ENCODE assay signal across 10 mouse cellular contexts in genomic region chr10:111476301-111476700, GRCm38 (mm10). TPM values are rescaled to one million over a fixed set of nuclear protein-coding genes. Genes with fewer than 3 reads are reported as not detected.
DNase-seq lines count a peak whose midpoint lies in the region; ATAC-seq and TF ChIP-seq lines count a peak whose summit lies in the region.
"Had no signal": no experiment of that assay in that cellular context is flagged by ENCODE, and none has a peak within 500 bp of the region (broad histone marks: within the 10 kb centered on the region; RNA-seq: fewer than 3 reads in every experiment).

No protein-coding gene starts in this region.

- H3K4me2 ChIP-seq in kidney, embryonic 15.5 days = 0 out of 2 replicates have a peak overlapping the region, but pooled peaks have one; percentile 3
- peak overlapping the region; percentile 27 for H3K4me2 ChIP-seq in embryonic facial prominence, embryonic 13.5 days
- peak overlapping the region; percentile 41 for H3K4me2 ChIP-seq in hindbrain, embryonic 14.5 days (replicated peaks)
- peak overlapping the region; percentile 32 for H3K4me2 ChIP-seq in midbrain, postnatal 0 days (ENCODE audit: low read depth, low read length, poor library complexity, severe bottlenecking)

- WGBS in kidney, embryonic 15.5 days = 67% methylated on average over 4 of the region's 4 CpGs
- 48% methylated on average over 4 of the region's 4 CpGs for WGBS in embryonic facial prominence, embryonic 13.5 days
- WGBS in hindbrain, embryonic 14.5 days = 22% methylated on average over 4 of the region's 4 CpGs
- 17% methylated on average over 4 of the region's 4 CpGs for WGBS in midbrain, postnatal 0 days

- peaks cover 35% of the 10 kb centered on the region for H3K4me1 ChIP-seq in kidney, embryonic 15.5 days
- peaks cover 9% of the 10 kb centered on the region for H3K4me1 ChIP-seq in embryonic facial prominence, embryonic 13.5 days
- peaks cover 48% of the 10 kb centered on the region for H3K4me1 ChIP-seq in hindbrain, embryonic 14.5 days (replicated peaks; ENCODE audit: control insufficient read depth, insufficient read depth, low read length)
- H3K4me1 ChIP-seq in midbrain, postnatal 0 days (ENCODE audit: insufficient read depth, low read length) = peaks cover 9% of the 10 kb centered on the region; the same call in 1 of the 2 replicates

- H3K36me3 ChIP-seq in kidney, embryonic 15.5 days = peaks cover 5% of the 10 kb centered on the region
- peaks cover 8% of the 10 kb centered on the region; the same call in 1 of the 2 replicates for H3K36me3 ChIP-seq in embryonic facial prominence, embryonic 13.5 days
- H3K36me3 ChIP-seq in hindbrain, embryonic 14.5 days (replicated peaks; ENCODE audit: control insufficient read depth, insufficient read depth) = peaks cover 2% of the 10 kb centered on the region; the same call in 1 of the 2 replicates
- H3K36me3 ChIP-seq in midbrain, postnatal 0 days (ENCODE audit: insufficient read depth, low read length) = peaks cover under 1% of the 10 kb centered on the region; the same call in 1 of the 2 replicates

- no peak overlapping the region for H3K9ac ChIP-seq in kidney, embryonic 15.5 days
- no peak overlapping the region for H3K9ac ChIP-seq in embryonic facial prominence, embryonic 13.5 days
- H3K9ac ChIP-seq in hindbrain, embryonic 14.5 days = peak overlapping the region; percentile 37
- H3K9ac ChIP-seq in midbrain, postnatal 0 days (replicated peaks; ENCODE audit: low read length, poor library complexity, severe bottlenecking) = no peak overlapping the region
- H3K9ac ChIP-seq: limb, embryonic 13.5 days had no signal

- H3K27ac ChIP-seq in kidney, embryonic 15.5 days = no peak overlapping the region
- no peak overlapping the region for H3K27ac ChIP-seq in embryonic facial prominence, embryonic 13.5 days
- no peak overlapping the region for H3K27ac ChIP-seq in hindbrain, embryonic 14.5 days
- H3K27ac ChIP-seq in midbrain, postnatal 0 days (ENCODE audit: low read depth, low read length) = no peak overlapping the region
- H3K27ac ChIP-seq: limb, embryonic 13.5 days had no signal

- no peaks in the 10 kb centered on the region for H3K27me3 ChIP-seq in kidney, embryonic 15.5 days
- H3K27me3 ChIP-seq in embryonic facial prominence, embryonic 13.5 days = no peaks in the 10 kb centered on the region
- no peaks in the 10 kb centered on the region for H3K27me3 ChIP-seq in hindbrain, embryonic 14.5 days (ENCODE audit: control insufficient read depth, insufficient read depth, low read length)
- no peaks in the 10 kb centered on the region for H3K27me3 ChIP-seq in midbrain, postnatal 0 days (ENCODE audit: insufficient read depth, low read length)
- H3K27me3 ChIP-seq: limb, embryonic 13.5 days had no signal

- no peak overlapping the region for H3K4me3 ChIP-seq in kidney, embryonic 15.5 days (replicated peaks)
- no peak overlapping the region for H3K4me3 ChIP-seq in embryonic facial prominence, embryonic 13.5 days
- 0 out of 2 replicates have a peak overlapping the region, but pooled peaks have one; percentile 1 for H3K4me3 ChIP-seq in hindbrain, embryonic 14.5 days (replicated peaks; ENCODE audit: low read length)
- H3K4me3 ChIP-seq in midbrain, postnatal 0 days (ENCODE audit: low read depth, low read length) = no peak overlapping the region
- H3K4me3 ChIP-seq: limb, embryonic 13.5 days had no signal

- no peak for ATAC-seq in kidney, embryonic 15.5 days (replicated peaks; ENCODE audit: low FRiP score)
- no peak for ATAC-seq in embryonic facial prominence, embryonic 13.5 days (ENCODE audit: insufficient number of reproducible peaks, insufficient read depth, low FRiP score, low TSS enrichment, low read depth)
- no peak for ATAC-seq in hindbrain, embryonic 14.5 days (ENCODE audit: low FRiP score)
- no peak for ATAC-seq in midbrain, postnatal 0 days (ENCODE audit: low FRiP score)
- no peak for ATAC-seq in monocyte, adult 5-6 weeks (replicated peaks; ENCODE audit: insufficient number of reproducible peaks, low FRiP score, low TSS enrichment, poor library complexity, severe bottlenecking)

- TF ChIP-seq CTCF in midbrain, postnatal 0 days (IDR thresholded peaks at IDR 0.05) = no peak

- DNase-seq in kidney, postnatal 4 days = no peak
- no peak for DNase-seq in hindbrain, embryonic 14.5 days (ENCODE audit: low spot score)
- peak; percentile 35 for DNase-seq in midbrain, postnatal 0 days (ENCODE audit: low spot score)
- no peak for DNase-seq in frontal cortex, postnatal 25 days (ENCODE audit: low spot score in 2 of 2)
- no peak for DNase-seq in layer of hippocampus, postnatal 36 days
- DNase-seq: kidney, postnatal 14 days had no signal

- no peaks in the 10 kb centered on the region for H3K9me3 ChIP-seq in kidney, embryonic 15.5 days (replicated peaks)
- no peaks in the 10 kb centered on the region for H3K9me3 ChIP-seq in embryonic facial prominence, embryonic 13.5 days
- no peaks in the 10 kb centered on the region for H3K9me3 ChIP-seq in hindbrain, embryonic 14.5 days (ENCODE audit: control insufficient read depth, low read length)
- H3K9me3 ChIP-seq in midbrain, postnatal 0 days (ENCODE audit: low read length) = no peaks in the 10 kb centered on the region
- H3K9me3 ChIP-seq: limb, embryonic 13.5 days had no signal

RNA-seq across cellular contexts. Expression of gene Nap1l1, which starts 3.3 kb away (rescaled TPM):
- polyA plus RNA-seq in kidney, embryonic 15.5 days (2015; fragmentation: Nextera tagmentation; extraction: Ambion mirVana) = 249 and 270 TPM in 2 replicates
- polyA plus RNA-seq in embryonic facial prominence, embryonic 13.5 days (2015; fragmentation: Nextera tagmentation; extraction: Ambion mirVana) = 285 and 293 TPM in 2 replicates
- polyA plus RNA-seq in hindbrain, embryonic 14.5 days (2014; fragmentation: Nextera tagmentation; extraction: Ambion mirVana) = 178 and 185 TPM in 2 replicates
- 57.1 and 83.3 TPM in 2 replicates for total RNA-seq in midbrain, postnatal 0 days (2014; rRNA removed)
- polyA plus RNA-seq in midbrain, postnatal 0 days (2015; fragmentation: Nextera tagmentation; extraction: Ambion mirVana) = 160 and 171 TPM in 2 replicates
- total RNA-seq in layer of hippocampus, postnatal 36 days (2021) = 100 to 1,000 TPM; 156 to 179 TPM
- total RNA-seq in monocyte, adult 5-6 weeks (2017) = 260 to 307 TPM (median 290 TPM) in 3 replicates

RNA-seq across cellular contexts. Expression of gene Phlda1, which starts 29.8 kb away (rescaled TPM):
- polyA plus RNA-seq in kidney, embryonic 15.5 days (2015; fragmentation: Nextera tagmentation; extraction: Ambion mirVana) = 38.2 and 38.6 TPM in 2 replicates
- polyA plus RNA-seq in embryonic facial prominence, embryonic 13.5 days (2015; fragmentation: Nextera tagmentation; extraction: Ambion mirVana) = 32.0 and 36.6 TPM in 2 replicates
- polyA plus RNA-seq in hindbrain, embryonic 14.5 days (2014; fragmentation: Nextera tagmentation; extraction: Ambion mirVana) = 57.7 and 66.6 TPM in 2 replicates
- 6.8 and 7.0 TPM in 2 replicates for total RNA-seq in midbrain, postnatal 0 days (2014; rRNA removed)
- 32.6 and 32.9 TPM in 2 replicates for polyA plus RNA-seq in midbrain, postnatal 0 days (2015; fragmentation: Nextera tagmentation; extraction: Ambion mirVana)
- total RNA-seq in layer of hippocampus, postnatal 36 days (2021) = 10 to 100 TPM; 18.1 to 19.1 TPM
- 0.19 to 4.2 TPM (median 1.3 TPM) in 3 replicates for total RNA-seq in monocyte, adult 5-6 weeks (2017)
